Mouse (Mus musculus): Measurements from ENCODE around the gene Klrk1.

GRCm38 (mm10) chr6:129608372-129608771 is 15.3 kb downstream of the Klrk1 start:
- no peak for TF ChIP-seq CTCF (IDR thresholded peaks at IDR 0.05; ENCODE audit: borderline replicate concordance, extremely low read depth, insufficient read depth, insufficient read length)
- no peak for TF ChIP-seq POLR2A (IDR thresholded peaks at IDR 0.05; ENCODE audit: borderline replicate concordance, extremely low read depth, insufficient read depth, insufficient read length, poor library complexity, severe bottlenecking)

Measured in brain, embryonic 14.5 days (tissue).